Comparison of ENCODE assay signal across 9 mouse cellular contexts in the genomic region with DNA sequence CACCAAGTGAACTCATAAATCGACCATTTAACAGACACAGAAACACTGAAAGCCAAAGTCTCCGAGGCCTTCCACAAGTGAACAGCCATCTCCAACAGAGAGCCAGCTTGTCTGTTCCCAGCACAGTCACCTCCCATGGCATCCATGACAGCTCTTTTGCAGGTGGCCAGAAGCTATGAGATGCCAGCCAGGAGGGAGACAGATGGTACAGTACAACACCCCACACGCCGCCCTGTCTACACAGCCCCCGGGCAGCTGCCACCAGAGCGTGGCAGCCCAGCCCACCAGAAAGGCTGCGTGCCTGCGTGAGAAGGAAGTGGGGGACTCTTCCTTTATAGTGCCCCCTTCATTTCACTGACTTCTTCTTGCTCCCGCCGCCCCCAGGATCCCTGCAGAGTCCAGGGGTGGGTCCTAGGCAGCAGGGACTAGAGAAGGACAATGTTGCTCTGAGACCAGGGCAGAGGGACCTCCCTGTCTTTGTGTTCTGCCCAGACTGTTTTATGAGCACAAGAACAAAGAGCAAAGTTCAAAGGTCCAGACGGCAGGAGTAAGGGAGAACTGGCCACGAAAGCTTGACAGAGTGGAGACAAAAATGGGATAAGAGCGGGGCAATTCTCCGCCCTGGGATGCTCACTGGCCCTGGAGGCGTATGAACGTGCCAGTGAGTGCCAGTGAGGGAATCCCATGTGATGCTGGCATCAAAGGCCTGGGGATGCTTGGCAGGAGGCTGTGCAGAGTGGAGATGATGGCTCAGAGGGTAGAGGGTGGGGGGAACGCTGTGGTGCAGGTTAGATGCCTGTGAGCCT.
DNase-seq lines count a peak whose midpoint lies in the region; ATAC-seq and TF ChIP-seq lines count a peak whose summit lies in the region.
"Had no signal": no experiment of that assay in that cellular context is flagged by ENCODE, and none has a peak within 500 bp of the region (broad histone marks: within the 10 kb centered on the region; RNA-seq: fewer than 3 reads in every experiment).

No protein-coding gene starts in this region.

- no peak overlapping the region for H3K9ac ChIP-seq in liver, adult 2 months (ENCODE audit: low read depth, low read length)
- no peak overlapping the region for H3K9ac ChIP-seq in liver, embryonic 12.5 days
- H3K9ac ChIP-seq in hindbrain, embryonic 11.5 days (ENCODE audit: low read depth, low read length): no peak overlapping the region

- no peak overlapping the region for H3K4me3 ChIP-seq in liver, adult 2 months (ENCODE audit: insufficient read depth, low read depth, low read length)
- H3K4me3 ChIP-seq in liver, embryonic 12.5 days: no peak overlapping the region
- no peak overlapping the region for H3K4me3 ChIP-seq in hindbrain, embryonic 11.5 days (ENCODE audit: low read depth, low read length)

- TF ChIP-seq CTCF in liver, adult 2 months (IDR thresholded peaks at IDR 0.05; ENCODE audit: low read depth, low read length): no peak

- 75% methylated on average over 17 of the region's 17 CpGs for WGBS in liver, adult 2 months
- 85% methylated on average over 17 of the region's 17 CpGs for WGBS in liver, embryonic 12.5 days (ENCODE audit: insufficient replicate concordance)
- WGBS in hindbrain, embryonic 11.5 days: 45% methylated on average over 17 of the region's 17 CpGs

- no peaks in the 10 kb centered on the region for H3K27me3 ChIP-seq in liver, adult 2 months (ENCODE audit: control insufficient read depth, insufficient read depth, low read length)
- H3K27me3 ChIP-seq in liver, embryonic 12.5 days (replicated peaks): no peaks in the 10 kb centered on the region
- H3K27me3 ChIP-seq in hindbrain, embryonic 11.5 days (ENCODE audit: control insufficient read depth, insufficient read depth, low read length): no peaks in the 10 kb centered on the region
- H3K27me3 ChIP-seq: CH12.LX had no signal

- no peak overlapping the region for H3K4me2 ChIP-seq in liver, embryonic 12.5 days
- no peak overlapping the region for H3K4me2 ChIP-seq in hindbrain, embryonic 11.5 days (replicated peaks; ENCODE audit: low read depth, low read length)

- intact Hi-C loops in heart, postnatal 25 days (cut with DNase I): no loop called here

- no peak for TF ChIP-seq POLR2A in liver, adult 2 months (IDR thresholded peaks at IDR 0.05; ENCODE audit: extremely low read depth, insufficient read depth, low read length)

- H3K27ac ChIP-seq in liver, adult 2 months (replicated peaks; ENCODE audit: insufficient read depth, low read depth, low read length): no peak overlapping the region
- H3K27ac ChIP-seq in liver, embryonic 12.5 days: no peak overlapping the region
- H3K27ac ChIP-seq in hindbrain, embryonic 11.5 days (ENCODE audit: low read depth, low read length): peak overlapping the region; percentile 56; the same call in 1 of the 2 replicates

- no peaks in the 10 kb centered on the region for H3K79me2 ChIP-seq in liver, adult 2 months (ENCODE audit: control insufficient read depth, insufficient read depth, low read length)

- no peak for ATAC-seq in liver, embryonic 12.5 days
- ATAC-seq in hindbrain, embryonic 11.5 days (ENCODE audit: low FRiP score): no peak

- no peaks in the 10 kb centered on the region for H3K9me3 ChIP-seq in liver, embryonic 12.5 days (replicated peaks)
- H3K9me3 ChIP-seq in hindbrain, embryonic 11.5 days (ENCODE audit: control insufficient read depth, low read length): no peaks in the 10 kb centered on the region

- H3K4me1 ChIP-seq in liver, adult 2 months (ENCODE audit: control insufficient read depth, insufficient read depth, low read length): no peaks in the 10 kb centered on the region
- peaks cover 17% of the 10 kb centered on the region; the same call in 1 of the 2 replicates for H3K4me1 ChIP-seq in liver, embryonic 12.5 days
- 0 out of 2 replicates have a peak, but pooled peaks cover 4% of the 10 kb centered on the region for H3K4me1 ChIP-seq in hindbrain, embryonic 11.5 days (replicated peaks; ENCODE audit: control insufficient read depth, insufficient read depth, low read length)

- DNase-seq in liver, adult 2 months (ENCODE audit: extremely low read depth, low read depth, low spot score): peak; percentile 52
- no peak for DNase-seq in hindbrain, embryonic 11.5 days (ENCODE audit: low spot score)
- DNase-seq in left cerebral cortex, adult 11 months (ENCODE audit: low spot score): peak; percentile 53
- DNase-seq in right cerebral cortex, postnatal 36 days (ENCODE audit: low spot score in 2 of 2): peak; percentile 67 to 69
- no peak for DNase-seq in MN1 (ENCODE audit: low spot score)
- DNase-seq in adrenal gland, adult 2 months: no peak
- no peak for DNase-seq in heart, postnatal 25 days (ENCODE audit: low spot score)

- no peaks in the 10 kb centered on the region for H3K36me3 ChIP-seq in liver, adult 2 months (ENCODE audit: control insufficient read depth, insufficient read depth, low read length)
- H3K36me3 ChIP-seq in liver, embryonic 12.5 days: peaks cover 54% of the 10 kb centered on the region
- no peaks in the 10 kb centered on the region for H3K36me3 ChIP-seq in hindbrain, embryonic 11.5 days (ENCODE audit: control insufficient read depth, insufficient read depth, low read length)

Comparison
In these comparisons a context has a peak if more than half of its experiments do, and no peak if none do; other contexts are left out.
1. DNase-seq: peak in liver, adult 2 months (single experiment), left cerebral cortex, adult 11 months (single experiment) and right cerebral cortex, postnatal 36 days (2 of 2); none in hindbrain, embryonic 11.5 days (single experiment), MN1 (single experiment), adrenal gland, adult 2 months (single experiment) and heart, postnatal 25 days (single experiment).